Mouse (Mus musculus): ENCODE measurements at regions not wholly inside any gene's neighbourhood (a gene's known extent, or its start where the extent isn't known, plus 50 kb on each side); places are given as distances from the start of the nearest gene placed in this dataset.

DNA sequence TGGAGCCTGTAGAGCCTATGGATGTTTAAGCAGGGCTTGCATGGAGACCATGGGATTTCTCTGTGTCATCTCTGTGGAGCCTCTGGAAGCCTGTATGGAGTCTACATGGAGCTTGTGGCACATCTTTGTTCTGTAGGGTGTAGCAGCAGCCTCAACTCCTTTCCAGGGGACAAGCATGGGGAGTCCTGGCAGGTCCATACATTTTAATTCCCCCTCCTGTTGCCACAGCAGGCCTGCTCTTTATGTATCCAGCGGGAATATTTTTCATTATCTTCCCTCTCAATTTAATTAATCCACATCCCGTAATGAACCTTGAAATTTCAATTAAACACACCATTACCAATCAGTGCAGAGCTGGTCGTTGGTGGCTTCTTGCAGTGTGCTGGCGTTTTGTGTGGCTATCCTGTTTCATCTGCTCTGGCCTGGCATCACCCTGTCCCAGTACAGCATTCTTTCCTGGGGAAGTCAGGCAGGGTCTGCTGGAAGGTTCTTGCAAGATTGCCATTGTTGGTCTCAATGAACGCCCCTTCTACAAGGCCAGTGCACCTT is 81.8 kb upstream of the Hdac4 start:
- no peak for TF ChIP-seq POLR2A (IDR thresholded peaks at IDR 0.05; ENCODE audit: insufficient read depth, low read depth, low read length)
- no peak for TF ChIP-seq CTCF (IDR thresholded peaks at IDR 0.05)
- no peak for TF ChIP-seq EP300 (IDR thresholded peaks at IDR 0.05; ENCODE audit: insufficient read depth, low read depth, low read length)

All from heart, adult 2 months (tissue).